Mouse (Mus musculus) CD4-positive, CD25-positive, alpha-beta regulatory T cell, adult 4 months (primary cell): ENCODE data around the gene Usp39. TPM values are rescaled to one million over a fixed set of nuclear protein-coding genes. Genes with fewer than 3 reads are reported as not detected.

Source experiments
- ATAC-seq: one replicate; pipeline ENCODE4 v1.8.0; 2017
- polyA plus RNA-seq, 2 experiments: library from polyadenylated mRNA; unstranded; fragments of 100-300 nt; shearing (Covaris generic); gene quantifications; one replicate each; pipeline ENCODE4 v1.2.1; 2017

Usp39 gene
- polyA plus RNA-seq, 2 experiments from 2014 or later, result 19.2 to 19.7 TPM

DNA sequence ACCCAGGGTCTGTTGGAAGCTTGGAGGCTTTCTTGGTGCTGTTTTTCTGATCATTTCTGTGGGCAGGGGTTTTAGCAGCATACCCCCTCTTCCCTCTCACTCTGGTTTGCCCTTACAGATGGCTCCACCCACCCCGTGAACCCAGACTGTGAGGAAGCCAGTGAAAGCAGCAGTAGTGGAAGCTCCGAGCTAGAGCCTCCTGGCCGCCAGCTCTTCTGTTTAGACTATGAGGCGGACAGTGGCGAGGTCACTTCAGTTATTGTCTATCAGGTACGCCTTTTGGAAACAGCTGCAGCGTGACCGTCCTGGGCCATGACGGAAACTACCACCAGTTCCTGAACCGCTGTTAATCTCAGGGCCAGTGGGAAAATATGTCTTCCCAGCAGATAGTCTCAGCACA is 3.4 kb upstream of the Usp39 start:
- no peak for ATAC-seq

DNA sequence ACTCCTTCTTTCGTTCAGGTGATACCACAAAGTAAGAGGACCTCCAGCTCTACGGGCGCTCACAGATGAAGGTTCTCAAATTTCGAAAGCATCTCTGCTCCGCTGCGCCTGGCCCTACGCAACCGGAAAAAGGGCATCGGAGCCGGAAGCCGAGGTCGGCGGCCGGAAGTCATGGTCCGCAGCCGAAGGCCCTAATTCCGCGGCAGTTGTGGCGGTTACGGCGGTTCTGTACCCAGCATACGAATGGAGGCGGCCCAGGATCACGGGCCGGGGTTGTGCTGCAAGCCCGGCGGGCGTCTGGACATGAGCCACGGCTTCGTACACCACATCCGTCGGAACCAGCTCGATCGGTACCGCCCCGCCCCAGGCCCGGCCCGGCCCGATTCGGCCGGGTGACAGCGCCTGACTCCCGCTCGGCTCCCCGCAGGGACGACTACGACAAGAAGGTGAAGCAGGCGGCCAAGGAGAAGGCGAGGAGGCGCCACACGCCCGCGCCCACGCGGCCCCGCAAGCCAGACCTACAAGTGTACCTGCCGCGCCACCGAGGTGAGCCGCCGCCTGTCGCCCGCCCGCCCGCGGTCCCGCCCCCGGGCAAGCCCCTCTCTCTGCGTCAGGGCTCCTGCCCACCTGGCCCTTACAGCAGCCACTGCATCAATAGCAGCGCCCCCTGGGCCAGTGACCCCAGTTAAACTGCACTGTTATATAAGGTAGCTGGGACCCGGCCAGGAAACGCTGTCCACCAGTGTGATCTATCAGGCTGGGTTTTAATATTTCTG is 2.4 kb upstream of the Usp39 start, which contains the start of gene 0610030E20Rik:
0610030E20Rik (plus strand) TSS at position 152 of the 776 bp plus-strand sequence.
- peak; percentile 69 for ATAC-seq

DNA sequence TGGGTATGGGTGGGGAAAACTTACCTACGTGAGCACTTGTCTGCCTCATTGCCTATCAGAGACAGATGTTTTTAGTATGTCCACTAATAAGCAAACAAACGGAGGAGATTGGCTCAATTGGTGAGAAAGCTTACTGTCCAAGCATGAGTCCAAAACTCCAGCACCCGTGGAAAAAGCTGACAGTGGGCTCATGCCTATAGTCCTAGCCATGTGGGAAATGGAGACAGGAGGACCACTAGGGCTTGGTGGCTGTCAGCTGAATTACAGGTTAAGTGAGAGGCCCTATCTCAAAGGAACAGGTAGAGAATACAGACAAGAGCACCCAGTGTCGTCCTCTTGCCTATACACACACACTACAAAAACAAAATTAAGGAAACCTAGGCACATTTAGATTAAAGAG is 1.3 kb upstream of the Usp39 start:
- no peak for ATAC-seq

DNA sequence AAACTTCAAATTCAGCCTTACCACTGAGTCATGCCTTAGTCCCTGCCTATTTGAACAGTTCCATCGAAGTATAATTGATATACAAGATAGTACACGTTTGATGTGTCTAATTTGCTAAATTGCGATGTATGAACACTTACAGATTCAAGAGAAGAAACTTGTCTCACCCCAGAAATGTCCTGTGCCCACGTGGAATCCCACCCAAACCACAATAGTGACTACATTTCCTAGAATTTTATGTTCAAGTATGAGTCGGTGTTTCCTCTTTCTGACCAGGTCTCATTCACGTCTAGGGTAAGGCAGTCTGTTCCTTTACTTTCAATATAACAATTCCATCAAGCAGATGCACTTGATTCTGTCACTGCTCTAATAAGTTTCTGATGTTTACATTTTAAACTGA is 649 bp upstream of the Usp39 start:
- no peak for ATAC-seq

DNA sequence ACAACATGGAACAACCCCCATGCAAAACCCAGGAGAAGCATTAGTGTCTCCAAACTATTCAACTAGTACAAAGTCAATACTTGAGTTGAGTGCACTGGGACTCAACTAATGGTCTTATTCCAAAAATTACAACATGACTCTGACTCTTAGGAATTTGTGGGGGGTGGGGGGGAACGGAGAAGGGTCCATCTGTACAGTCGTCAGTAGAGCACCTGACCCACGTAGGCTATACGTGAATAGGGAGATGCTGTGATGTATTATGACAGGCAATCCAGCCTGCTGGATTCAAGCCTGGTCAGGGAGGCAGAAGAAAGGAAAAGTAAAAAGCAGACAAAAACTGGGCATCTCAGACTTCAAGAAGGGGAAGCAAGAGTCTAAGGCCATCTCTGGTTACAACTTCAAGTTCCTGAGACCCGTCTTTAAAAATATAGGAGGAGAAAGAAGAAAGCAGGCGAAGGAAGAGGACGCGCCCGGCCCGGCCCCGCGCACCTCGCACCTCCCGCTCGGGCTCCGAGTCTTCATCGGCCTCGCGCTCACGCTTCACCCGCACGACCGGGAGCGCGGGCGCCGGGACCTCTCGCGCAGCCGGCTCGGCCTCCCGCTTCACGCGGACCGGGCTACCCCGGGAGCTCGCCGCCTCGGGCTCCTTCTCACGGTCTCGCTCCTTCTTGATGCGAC is 449 bp downstream of the Usp39 start:
- peak; percentile 35 for ATAC-seq

DNA sequence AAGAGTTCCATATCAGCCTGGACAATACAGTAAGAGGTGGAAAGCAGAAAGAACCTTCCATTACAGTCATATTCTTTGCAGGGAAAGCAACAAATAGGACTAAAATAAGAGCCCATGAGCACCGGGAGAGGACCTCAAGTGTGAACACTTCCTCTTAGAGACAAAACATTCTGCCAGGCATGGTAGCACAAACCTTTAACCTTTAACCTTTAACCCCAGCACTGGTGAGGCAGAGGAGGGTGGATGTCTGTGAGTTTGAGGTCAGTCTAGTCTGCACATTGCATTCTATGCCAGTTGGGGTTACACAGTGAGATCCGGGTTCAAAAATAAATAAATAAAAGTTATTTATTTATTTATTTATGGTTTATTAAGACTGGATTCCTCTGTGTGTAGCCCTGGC is 4.5 kb downstream of the Usp39 start:
- ATAC-seq, result no peak

DNA sequence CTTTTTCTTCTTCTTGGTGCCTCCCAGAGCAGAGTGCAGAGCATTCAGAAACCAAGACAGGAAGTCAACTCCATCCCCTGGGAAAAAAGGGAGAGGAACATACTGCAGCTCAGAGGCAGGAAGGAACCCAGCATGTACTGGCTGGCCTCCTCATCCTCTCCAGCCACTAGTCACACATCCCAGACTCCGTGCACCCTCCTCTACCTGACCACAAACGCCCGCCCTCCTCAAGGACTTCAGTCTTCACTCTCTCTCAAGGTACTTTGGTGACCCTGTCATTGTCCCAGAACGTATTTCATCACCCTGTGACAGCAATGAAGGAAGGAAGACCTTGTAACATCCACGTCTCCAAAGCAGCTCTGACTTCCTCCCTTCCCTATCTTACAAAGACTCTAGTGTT is 11.9 kb downstream of the Usp39 start:
- ATAC-seq, result no peak

DNA sequence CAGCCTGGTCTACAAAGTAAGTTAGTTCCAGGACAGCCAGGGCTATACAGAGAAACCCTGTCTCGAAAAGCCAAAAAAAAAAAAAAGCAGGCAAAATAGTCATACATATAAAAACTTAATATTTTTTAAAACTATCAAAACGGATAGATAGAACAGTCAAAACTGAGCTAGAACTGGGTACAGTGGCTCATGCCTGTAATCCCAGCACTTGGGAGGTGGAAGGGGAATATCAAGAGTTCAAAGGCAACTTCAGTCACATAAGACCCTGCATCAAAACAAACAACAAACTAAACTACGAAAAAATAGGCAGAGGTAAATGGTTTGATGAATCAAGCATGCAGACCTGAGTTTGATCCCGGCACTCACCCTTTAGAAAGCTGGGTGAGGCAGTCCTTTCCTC is 14.9 kb downstream of the Usp39 start:
- no peak for ATAC-seq

DNA sequence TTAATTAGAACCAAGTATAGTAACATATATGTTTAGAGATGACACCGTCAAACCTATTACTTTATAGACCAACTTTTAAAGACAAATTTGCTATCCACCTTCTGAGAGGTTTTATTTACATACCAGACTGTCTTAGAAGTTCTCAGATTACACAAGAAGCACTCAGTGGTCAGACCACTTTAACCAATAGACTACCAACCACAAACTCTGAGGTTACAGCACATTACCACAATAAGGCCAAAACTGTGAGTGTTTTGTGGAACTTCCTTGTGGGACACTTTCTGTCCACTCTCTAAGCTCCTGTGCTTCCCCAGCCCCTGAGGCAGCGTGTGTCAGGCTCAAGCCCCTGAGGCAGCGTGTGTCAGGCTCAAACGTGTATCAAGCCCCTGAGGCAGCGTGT is 16.0 kb downstream of the Usp39 start:
- ATAC-seq, result no peak

DNA sequence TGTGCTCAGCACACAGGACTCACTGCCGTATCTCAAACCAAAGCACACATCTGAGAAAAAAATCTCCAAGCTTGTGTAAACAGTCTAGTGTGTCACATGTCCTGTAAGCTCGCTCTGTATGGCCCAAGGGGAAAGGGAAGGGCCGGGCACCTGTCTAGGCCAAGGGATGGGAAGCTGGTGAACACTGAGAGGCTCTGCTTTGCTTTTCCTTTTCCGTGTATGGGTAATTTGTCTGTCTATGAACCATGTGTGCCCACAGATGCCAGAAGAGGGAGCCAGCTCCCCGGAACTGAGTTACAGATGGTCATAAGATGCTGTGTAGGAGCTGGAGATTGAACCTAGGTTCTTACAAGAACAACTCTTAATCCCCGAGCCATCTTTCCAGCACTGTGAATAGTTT is 18.7 kb downstream of the Usp39 start:
- ATAC-seq, result peak; percentile 64

DNA sequence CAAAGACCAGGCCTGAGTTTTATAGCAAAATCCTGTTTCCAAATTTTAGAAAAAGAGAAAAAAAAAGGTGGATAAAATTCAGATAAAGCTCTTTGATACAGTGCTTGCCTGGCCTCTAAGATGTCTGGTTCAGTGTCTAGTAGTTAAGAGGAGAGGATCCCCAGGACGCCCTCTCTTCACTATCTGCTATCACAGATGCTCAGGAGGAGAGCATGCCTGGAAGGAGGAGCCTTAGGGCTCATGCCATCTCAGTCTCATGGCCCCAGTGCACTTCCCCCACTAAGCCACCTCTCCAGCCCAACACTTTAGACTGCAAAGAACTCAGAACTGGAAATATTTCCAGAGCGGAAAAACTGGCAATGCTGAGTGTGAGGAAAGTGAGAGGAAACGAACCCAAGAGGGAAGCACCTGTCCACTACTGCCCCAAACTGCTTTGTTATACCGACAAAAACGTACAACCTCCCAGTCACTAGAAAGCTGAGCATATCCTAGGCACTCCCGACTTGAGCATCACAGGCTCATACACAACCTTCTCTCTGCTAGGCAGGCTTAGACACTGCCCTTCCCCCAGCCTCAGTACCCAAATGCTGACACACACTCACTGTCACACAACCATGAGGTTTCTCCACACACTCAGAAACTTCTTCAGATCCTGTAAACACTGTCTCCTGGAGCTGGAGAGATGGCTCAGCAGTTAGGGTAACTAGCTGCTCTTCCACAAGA is 21.0 kb downstream of the Usp39 start:
- no peak for ATAC-seq

DNA sequence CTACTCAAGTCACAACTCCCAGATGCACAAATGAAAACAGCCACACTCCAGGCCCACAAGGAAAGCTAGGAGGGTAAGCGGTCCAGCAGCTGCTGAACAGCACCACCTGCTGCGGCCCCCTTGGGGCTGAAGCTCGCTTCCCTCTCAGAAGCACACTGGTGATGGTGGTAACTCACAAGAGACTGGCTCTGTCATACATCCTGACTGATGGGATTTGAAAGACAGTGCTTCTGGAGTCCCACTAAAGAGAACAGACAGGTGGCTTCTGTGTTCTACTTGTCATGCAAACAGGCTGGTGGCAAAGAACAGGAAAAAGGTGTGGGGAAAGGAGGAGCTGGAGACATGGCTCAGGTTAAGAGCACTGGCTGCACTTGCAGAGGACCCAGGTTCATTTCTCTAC is 22.0 kb downstream of the Usp39 start:
- ATAC-seq, result no peak

DNA sequence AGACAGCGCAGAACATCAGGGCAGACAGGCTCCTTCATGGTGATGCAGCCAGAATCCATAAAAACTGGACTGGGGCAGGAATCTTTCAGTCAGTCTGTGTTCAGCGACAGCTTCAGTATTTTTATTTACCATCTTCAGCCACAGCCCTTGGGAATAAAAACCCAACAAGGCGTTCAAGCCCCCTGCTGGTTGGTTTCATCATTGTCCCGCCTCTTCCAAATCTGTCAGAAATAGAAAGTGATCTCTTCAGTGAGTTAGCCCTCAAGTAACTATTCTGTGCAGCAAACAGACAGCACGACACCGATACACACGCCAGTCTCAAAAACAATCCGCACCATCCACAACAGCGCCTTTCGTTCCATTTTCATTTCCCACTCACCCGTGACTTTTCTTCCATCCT is 26.0 kb downstream of the Usp39 start:
- no peak for ATAC-seq

DNA sequence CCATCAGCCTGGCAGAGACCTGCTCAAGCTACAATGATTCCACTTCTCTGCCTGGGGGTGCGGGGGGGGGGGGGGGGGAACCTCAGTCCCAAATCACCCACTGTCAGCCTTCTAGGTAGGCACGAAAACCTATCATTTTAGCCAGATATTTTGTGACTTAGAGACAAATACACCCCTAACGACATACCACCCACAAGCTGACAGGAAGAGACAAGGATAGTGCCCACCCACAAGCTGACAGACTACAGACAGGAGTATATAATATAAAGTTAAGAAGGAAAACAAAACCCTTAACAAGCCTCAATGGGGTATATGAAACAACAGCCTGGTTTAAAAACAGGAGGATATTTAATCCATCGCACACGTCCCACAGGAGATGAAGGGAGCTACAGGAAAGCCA is 26.5 kb downstream of the Usp39 start:
- ATAC-seq, result no peak

DNA sequence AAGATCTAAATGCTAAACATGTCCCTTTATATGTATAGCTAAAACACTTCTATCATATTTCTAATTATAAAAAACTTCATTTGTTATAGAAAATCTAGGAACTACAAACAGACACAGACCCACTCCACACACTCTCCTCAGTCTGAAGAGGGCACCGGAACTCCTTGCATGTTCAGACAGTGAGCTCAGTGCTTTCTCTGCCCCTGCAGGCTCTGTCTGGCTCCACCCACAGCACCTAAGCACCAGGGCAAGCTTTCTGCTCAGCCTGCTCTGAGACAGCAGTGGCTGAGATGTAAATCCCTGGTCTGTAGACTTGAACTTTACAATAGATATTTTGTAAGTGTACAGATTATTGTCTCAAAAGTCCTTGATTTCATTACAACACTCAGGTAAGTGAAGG is 28.9 kb downstream of the Usp39 start:
- ATAC-seq, result no peak

DNA sequence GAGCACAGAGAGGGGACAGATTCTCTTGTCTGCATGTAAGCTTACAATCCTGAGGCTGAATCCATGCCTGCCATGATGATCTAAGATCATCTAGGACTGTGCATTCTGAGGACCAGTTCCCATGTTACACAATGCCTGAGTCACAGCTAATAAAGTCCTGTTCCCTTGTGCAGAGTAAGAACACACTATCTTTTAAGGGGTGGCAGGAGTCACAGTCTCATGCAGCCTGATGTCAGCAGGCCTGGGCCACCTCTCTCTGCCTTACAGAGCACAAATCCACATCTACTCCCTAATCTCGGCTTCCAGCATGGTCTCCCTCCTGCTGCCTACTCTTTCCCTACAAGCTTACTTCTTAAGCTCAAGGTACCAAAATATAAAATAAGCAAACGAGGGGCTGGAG is 29.6 kb downstream of the Usp39 start:
- ATAC-seq, result no peak

DNA sequence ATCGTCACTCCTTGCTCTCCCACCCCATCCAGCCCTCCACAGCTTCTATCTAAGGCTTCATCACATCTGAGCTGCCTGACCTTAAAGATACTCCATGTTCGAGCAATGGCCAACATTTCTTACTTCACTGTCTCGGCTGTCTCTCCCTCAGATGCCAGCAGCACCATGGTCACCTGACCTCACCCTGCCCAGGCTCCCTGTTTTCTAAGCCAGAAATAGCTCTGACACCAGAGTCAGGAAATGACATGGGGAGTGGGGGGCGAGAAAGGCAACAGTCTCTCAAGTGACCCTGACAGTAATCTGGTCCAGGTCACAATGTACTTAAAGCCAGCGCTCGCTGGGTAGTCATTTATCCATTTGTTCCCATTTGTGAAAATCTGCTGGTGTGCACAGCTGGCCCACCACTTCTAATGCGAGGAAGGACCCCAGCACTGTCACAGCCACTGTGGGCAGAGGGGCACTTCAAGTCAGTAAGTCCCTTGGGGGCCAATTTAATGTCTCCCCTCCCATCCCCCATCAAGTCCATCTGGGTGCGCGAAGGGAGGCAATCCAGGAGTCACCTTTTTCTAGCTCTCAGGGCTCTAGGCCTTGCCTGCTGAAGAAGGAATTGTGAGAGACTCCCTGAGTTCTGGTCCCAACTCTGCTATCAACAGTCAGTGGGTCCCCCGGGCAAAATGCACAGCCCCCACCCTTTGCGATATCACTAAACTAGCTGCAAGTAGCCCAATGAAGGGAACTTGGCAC is 31.7 kb downstream of the Usp39 start:
- ATAC-seq, result no peak

DNA sequence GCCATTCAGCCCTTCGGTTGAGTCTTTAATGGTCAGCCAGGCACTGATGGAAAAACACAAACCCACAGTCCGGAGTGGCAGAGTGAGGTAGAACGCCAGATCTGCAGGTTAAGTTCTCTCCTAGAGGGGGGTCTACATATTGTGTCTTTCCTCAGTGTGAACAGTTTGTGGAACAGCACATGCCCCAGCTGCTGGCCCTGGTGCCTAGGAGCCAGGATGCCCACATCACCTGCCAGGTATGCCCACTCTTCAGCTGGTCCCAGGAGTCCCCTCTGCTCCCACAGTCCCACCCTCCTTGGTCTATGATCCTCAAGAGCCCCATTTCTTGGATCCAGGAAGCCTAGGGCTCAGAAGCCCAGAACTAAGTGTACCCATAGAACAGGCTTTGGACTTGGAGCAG is 32.8 kb downstream of the Usp39 start:
- ATAC-seq, result no peak

DNA sequence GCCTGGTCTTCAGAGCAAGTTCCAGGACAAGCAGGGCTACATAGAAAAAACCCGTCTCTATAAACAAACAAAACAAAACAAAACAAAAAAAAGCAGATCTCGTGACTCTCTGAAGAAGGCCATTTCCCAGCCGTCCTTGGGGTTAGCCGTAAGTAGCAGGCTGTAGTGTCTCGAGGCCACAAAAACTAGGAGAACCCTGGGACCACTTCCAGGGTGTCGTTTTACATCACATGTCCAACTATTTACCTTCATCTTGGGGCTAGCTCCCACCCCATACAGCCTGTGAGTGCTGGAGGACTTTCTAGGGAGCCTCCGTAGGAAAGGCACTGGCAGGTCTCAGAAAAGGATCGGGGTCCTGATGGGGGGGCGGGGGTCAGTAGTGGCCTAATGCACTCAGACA is 41.5 kb downstream of the Usp39 start:
- ATAC-seq, result no peak

DNA sequence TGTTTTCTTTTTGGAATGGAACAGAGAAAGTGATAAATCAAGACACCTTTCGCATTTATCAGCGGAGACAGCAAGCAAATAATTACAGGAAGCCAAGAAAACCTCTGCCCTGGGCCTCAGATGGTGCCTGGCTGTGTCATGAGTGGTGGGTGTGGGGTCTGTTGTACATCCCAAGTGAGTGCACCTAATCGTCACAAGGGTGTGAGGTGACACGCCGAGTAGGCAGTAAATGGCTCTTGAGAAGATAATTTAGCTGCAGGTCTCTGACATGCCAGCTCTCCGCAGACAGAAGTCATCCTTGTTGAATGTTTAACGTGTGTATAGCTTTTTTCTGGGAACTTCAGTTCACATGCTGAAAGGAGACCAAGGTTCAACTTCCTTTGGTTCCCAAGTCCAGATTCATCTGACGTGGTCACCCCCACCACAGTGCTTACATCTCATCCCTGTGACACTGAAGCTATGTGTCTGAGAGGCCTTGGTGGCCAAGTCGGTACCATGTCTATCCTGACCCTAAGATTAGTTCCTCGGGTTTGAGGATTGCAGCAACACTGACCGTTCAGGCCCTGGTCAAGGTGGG is 42.5 kb downstream of the Usp39 start:
- no peak for ATAC-seq

DNA sequence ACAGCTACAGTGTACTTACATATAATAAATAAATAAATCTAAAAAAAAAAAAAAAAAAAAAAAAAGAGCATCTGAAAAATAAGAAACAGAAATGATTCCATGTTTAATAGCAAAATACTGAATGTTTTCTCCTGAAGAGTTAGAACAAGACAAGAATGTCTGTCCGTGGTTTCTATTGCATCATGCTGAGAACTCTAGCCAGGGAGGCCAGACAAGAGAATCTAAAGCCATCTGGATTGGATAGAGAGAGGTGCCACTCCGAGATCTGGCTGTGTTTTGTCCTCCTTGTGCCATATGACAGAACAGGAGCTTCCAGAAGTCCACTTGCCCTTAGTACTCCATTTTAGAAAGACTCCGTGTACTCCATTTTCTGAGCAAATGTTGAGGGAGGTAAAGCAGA is 47.2 kb downstream of the Usp39 start:
- no peak for ATAC-seq

DNA sequence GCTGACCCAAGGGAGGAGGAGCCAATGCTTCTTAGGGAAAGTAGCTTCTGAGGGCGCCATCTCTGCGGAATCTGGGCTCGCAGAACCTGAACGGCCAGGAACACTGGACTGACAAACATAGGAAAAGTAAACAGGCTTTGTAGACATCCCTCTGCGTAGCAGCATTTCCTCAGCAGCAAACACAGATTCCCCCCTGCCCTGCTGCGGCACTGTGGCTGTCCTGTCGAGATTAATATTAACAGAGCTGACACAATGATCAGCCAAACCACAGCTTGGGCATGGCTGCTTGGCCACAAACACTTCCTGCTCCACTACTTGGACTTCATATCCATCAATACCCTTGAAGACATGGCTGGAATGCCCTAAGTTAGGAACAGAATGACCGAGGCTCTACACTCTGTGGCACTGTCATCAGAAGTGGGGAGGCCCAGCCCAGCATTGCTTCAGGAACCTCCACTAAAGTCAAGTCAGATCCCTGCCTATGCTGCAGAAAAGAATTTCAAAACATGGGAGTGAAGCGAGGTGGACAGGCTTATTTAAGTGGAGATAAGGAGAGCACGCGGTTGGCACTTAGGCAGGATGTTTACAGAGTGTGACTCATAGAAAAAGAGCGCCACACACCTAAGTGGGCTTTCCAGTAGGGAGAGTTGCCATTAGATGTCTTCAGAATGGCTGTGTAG is 51.9 kb downstream of the Usp39 start:
- ATAC-seq, result no peak
